Mouse (Mus musculus) myocyte (in vitro differentiated cells): Measurements from ENCODE around the gene Copa. TPM values are rescaled to one million over a fixed set of nuclear protein-coding genes. Genes with fewer than 3 reads are reported as not detected.

Experiments used
- H3K27me3 ChIP-seq: one replicate; pipeline ENCODE4 v1.6.1; 2011; ENCODE audit not compliant: control insufficient read depth, insufficient read depth, insufficient read length
- H3K36me3 ChIP-seq: one replicate; pipeline ENCODE4 v1.6.1; 2011; ENCODE audit not compliant: control insufficient read depth, insufficient read depth
- H3K4me2 ChIP-seq: one replicate; pipeline ENCODE4 v1.6.1; 2011; ENCODE audit warnings: low read depth, control low read depth
- H3K4me3 ChIP-seq: one replicate; pipeline ENCODE4 v1.5.1; 2011; ENCODE audit warnings: mild to moderate bottlenecking, control low read depth, moderate library complexity
- H3K79me2 ChIP-seq: one replicate; pipeline ENCODE4 v1.6.1; 2011; ENCODE audit not compliant: control insufficient read depth, insufficient read depth
- H3ac ChIP-seq: one replicate; pipeline ENCODE4 v1.6.1; 2011; ENCODE audit not compliant: control insufficient read depth, insufficient read length
- CEBPB ChIP-seq: IDR thresholded peaks from 2 replicates; pipeline ENCODE4 v1.6.1; 2011; ENCODE audit warnings: mild to moderate bottlenecking, moderate library complexity; ENCODE audit not compliant: poor library complexity, insufficient read depth, severe bottlenecking
- E2F4 ChIP-seq: IDR thresholded peaks from one replicate; pipeline ENCODE4 v1.6.1; 2011; ENCODE audit warnings: mild to moderate bottlenecking, control low read depth, moderate library complexity; ENCODE audit not compliant: insufficient read depth
- MAX ChIP-seq: IDR thresholded peaks from one replicate; pipeline ENCODE4 v1.6.1; 2011; ENCODE audit warnings: low read depth, mild to moderate bottlenecking, control low read depth
- MYOD1 ChIP-seq, 3 experiments: IDR thresholded peaks; one replicate each; pipeline ENCODE4 v1.6.1; 2011; ENCODE audit warnings: control low read depth in 2 of 3, low read depth in 2 of 3, mild to moderate bottlenecking in 2 of 3, moderate library complexity in 1 of 3; ENCODE audit not compliant: insufficient read length in 2 of 3, control insufficient read depth in 1 of 3
- MYOG ChIP-seq, 3 experiments: IDR thresholded peaks; one replicate each; pipeline ENCODE4 v1.6.1; 2011; ENCODE audit warnings: control low read depth in 2 of 3, low read depth in 2 of 3, mild to moderate bottlenecking in 2 of 3; ENCODE audit not compliant: insufficient read length in 2 of 3, control insufficient read depth in 1 of 3, insufficient read depth in 1 of 3
- POLR2A ChIP-seq: IDR thresholded peaks from one replicate; pipeline ENCODE4 v1.6.1; 2011; ENCODE audit warnings: low read depth, mild to moderate bottlenecking, control low read depth, moderate library complexity; ENCODE audit not compliant: insufficient read length
- POLR2AphosphoS2 ChIP-seq: IDR thresholded peaks from one replicate; pipeline ENCODE4 v1.6.1; 2011; ENCODE audit warnings: low read depth, control low read depth; ENCODE audit not compliant: insufficient read length
- REST ChIP-seq: IDR thresholded peaks from one replicate; pipeline ENCODE4 v1.6.1; 2011; ENCODE audit warnings: mild to moderate bottlenecking, control low read depth, moderate library complexity; ENCODE audit not compliant: insufficient read depth, insufficient read length
- SRF ChIP-seq: IDR thresholded peaks from one replicate; pipeline ENCODE4 v1.6.1; 2011; ENCODE audit warnings: low read depth; ENCODE audit not compliant: control insufficient read depth, insufficient read length
- TCF12 ChIP-seq: IDR thresholded peaks from one replicate; pipeline ENCODE4 v1.6.1; 2011; ENCODE audit warnings: mild to moderate bottlenecking, control low read depth; ENCODE audit not compliant: poor library complexity, insufficient read depth, severe bottlenecking
- TCF3 ChIP-seq: IDR thresholded peaks from one replicate; pipeline ENCODE4 v1.6.1; 2011; ENCODE audit warnings: low read depth, control low read depth; ENCODE audit not compliant: insufficient read length
- USF1 ChIP-seq: IDR thresholded peaks from one replicate; pipeline ENCODE4 v1.6.1; 2011; ENCODE audit warnings: low read depth, mild to moderate bottlenecking, control low read depth, moderate library complexity
- polyA plus RNA-seq: library from polyadenylated mRNA; unstranded; fragments of >200 nt; fragmentation: generic; extraction: Trizol; gene quantifications from one replicate; pipeline ENCODE4 v1.2.1, GENCODE M21; 2012; ENCODE audit warnings: missing spikeins

Gene Copa
- polyA plus RNA-seq, 1 experiment = 144 TPM

- no peak overlapping the region for H3ac ChIP-seq
- no peaks in the 10 kb centered on the region for H3K79me2 ChIP-seq
- no peaks in the 10 kb centered on the region for H3K27me3 ChIP-seq
- no peak overlapping the region for H3K4me3 ChIP-seq
- peaks cover 55% of the 10 kb centered on the region for H3K36me3 ChIP-seq
- TF ChIP-seq MYOD1 (IDR thresholded peaks at IDR 0.05; ENCODE audit: control insufficient read depth in 1 of 3, insufficient read length in 2 of 3, low read depth in 2 of 3) (no peak), POLR2A (no peak), TCF3 (no peak), USF1 (peak; percentile 3), MAX (no peak)
- H3K4me2 ChIP-seq = no peak overlapping the region
These were observed 21.3 kb downstream of the Copa start for GRCm38 (mm10) chr1:172103619-172104018.

GRCm38 (mm10) chr1:172105101-172105500 is 22.8 kb downstream of the Copa start:
- Histone ChIP-seq H3K79me2 (no peaks in the 10 kb centered on the region), H3ac (no peak overlapping the region), H3K4me2 (no peak overlapping the region), H3K36me3 (peaks cover 56% of the 10 kb centered on the region), H3K27me3 (no peaks in the 10 kb centered on the region), H3K4me3 (no peak overlapping the region)
- TF ChIP-seq REST = no peak
- TF ChIP-seq E2F4 = no peak
- no peak for TF ChIP-seq CEBPB
- TF ChIP-seq POLR2AphosphoS2 = no peak
- no peak for TF ChIP-seq USF1
- TF ChIP-seq TCF3 = no peak
- no peak for TF ChIP-seq MAX
- no peak for TF ChIP-seq MYOD1 (IDR thresholded peaks at IDR 0.05; ENCODE audit: control insufficient read depth in 1 of 3, insufficient read length in 2 of 3, low read depth in 2 of 3)
- TF ChIP-seq TCF12 = no peak
- no peak for TF ChIP-seq MYOG (IDR thresholded peaks at IDR 0.05; ENCODE audit: control insufficient read depth in 1 of 3, insufficient read depth in 1 of 3, insufficient read length in 2 of 3, low read depth in 2 of 3)
- TF ChIP-seq POLR2A = no peak
- no peak for TF ChIP-seq SRF

GRCm38 (mm10) chr1:172107777-172108477 is 25.6 kb downstream of the Copa start:
- Histone ChIP-seq H3K36me3 (peaks cover 58% of the 10 kb centered on the region), H3K4me2 (no peak overlapping the region), H3K79me2 (no peaks in the 10 kb centered on the region), H3K4me3 (no peak overlapping the region), H3K27me3 (no peaks in the 10 kb centered on the region), H3ac (no peak overlapping the region)
- no peak for TF ChIP-seq POLR2AphosphoS2
- peak in 1 of 3 experiments; percentile 70 for TF ChIP-seq MYOG (IDR thresholded peaks at IDR 0.05; ENCODE audit: control insufficient read depth in 1 of 3, insufficient read depth in 1 of 3, insufficient read length in 2 of 3, low read depth in 2 of 3)
- peak in 2 of 3 experiments; percentile 34 to 65 for TF ChIP-seq MYOD1 (IDR thresholded peaks at IDR 0.05; ENCODE audit: control insufficient read depth in 1 of 3, insufficient read length in 2 of 3, low read depth in 2 of 3)

GRCm38 (mm10) chr1:172116948-172117347 is 34.6 kb downstream of the Copa start:
- Histone ChIP-seq H3K79me2 (no peaks in the 10 kb centered on the region), H3K4me2 (no peak overlapping the region), H3K36me3 (peaks cover 71% of the 10 kb centered on the region), H3K4me3 (no peak overlapping the region), H3ac (no peak overlapping the region), H3K27me3 (no peaks in the 10 kb centered on the region)
- TF ChIP-seq POLR2AphosphoS2 (peak; percentile 11), POLR2A (no peak), TCF12 (no peak)

GRCm38 (mm10) chr1:172119100-172119499 is 36.8 kb downstream of the Copa start:
- Histone ChIP-seq H3K4me2 (no peak overlapping the region), H3K79me2 (no peaks in the 10 kb centered on the region), H3K27me3 (no peaks in the 10 kb centered on the region), H3K4me3 (no peak overlapping the region), H3K36me3 (peaks cover 74% of the 10 kb centered on the region), H3ac (no peak overlapping the region)
- TF ChIP-seq TCF12 (no peak), TCF3 (no peak), POLR2AphosphoS2 (no peak), E2F4 (no peak)

GRCm38 (mm10) chr1:172119720-172120119 is 37.4 kb downstream of the Copa start:
- Histone ChIP-seq H3K27me3 (no peaks in the 10 kb centered on the region), H3K79me2 (no peaks in the 10 kb centered on the region), H3ac (no peak overlapping the region), H3K4me2 (no peak overlapping the region), H3K36me3 (peaks cover 69% of the 10 kb centered on the region), H3K4me3 (no peak overlapping the region)
- TF ChIP-seq REST = no peak
- no peak for TF ChIP-seq MAX
- no peak for TF ChIP-seq TCF12
- no peak for TF ChIP-seq POLR2AphosphoS2
- TF ChIP-seq USF1 = no peak
